Mouse (Mus musculus) liver, embryonic 14.5 days (tissue): ENCODE measurements around the gene Snx11.

Experiments used
- CTCF ChIP-seq: IDR thresholded peaks from 2 replicates; pipeline ENCODE4 v1.5.1; 2016; ENCODE audit warnings: antibody characterized with exemption, low read depth, control low read depth
- EP300 ChIP-seq: IDR thresholded peaks from 2 replicates; pipeline ENCODE4 v1.6.1; 2016; ENCODE audit warnings: antibody characterized with exemption, low read depth

DNA sequence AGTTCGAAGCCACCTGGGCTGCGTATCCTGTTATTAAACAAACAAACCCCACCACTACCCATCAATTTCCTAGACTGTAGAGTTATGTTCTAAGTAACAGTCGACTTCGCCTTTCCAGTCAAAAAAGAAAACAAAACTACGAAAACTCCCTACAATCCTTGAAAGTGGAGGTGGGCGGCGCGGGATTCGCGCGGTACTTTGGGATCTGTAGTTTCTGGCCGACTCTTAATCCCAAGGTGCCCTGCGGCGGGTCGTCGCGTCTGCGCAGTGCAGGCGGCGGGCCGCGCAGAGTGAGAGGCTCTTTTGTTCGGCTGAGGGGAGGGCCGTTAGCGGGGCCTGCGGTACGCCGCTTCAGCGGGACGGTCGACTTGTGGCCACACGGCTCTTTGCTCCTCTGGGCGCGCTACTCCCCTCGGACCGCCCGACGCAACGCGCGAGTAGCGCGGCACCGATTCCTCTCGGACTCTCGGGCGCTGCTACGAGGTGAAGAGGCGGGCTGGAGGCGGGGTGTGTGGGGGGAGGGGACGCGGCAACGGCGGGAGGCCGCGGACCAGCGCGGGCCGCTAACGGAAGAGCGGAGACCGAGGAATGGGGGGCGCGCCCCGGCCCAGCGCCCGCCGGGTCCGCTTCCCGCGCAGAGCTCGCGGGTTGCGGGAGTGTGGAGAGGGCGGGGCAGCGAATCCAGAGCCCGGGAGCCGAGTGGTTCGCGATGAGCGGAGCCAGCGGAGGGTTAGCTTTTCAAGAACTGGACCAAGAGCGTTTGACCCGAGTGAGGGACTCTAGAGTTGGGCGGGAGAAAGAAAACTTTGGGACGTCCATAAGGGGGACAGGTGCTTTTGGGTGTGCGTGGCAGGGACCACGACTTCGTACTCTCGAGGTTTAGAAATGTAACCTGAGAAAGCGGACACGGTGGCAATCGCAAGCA, 11.8 kb upstream of the Snx11 start, which contains the start of gene Cbx1:
- no peak for TF ChIP-seq CTCF
- TF ChIP-seq EP300: no peak
